Mouse (Mus musculus): ENCODE data around the gene Tenm3.
A peak's percentile ranks its signal among the peaks of the same experiment; 100 is the strongest.

DNA sequence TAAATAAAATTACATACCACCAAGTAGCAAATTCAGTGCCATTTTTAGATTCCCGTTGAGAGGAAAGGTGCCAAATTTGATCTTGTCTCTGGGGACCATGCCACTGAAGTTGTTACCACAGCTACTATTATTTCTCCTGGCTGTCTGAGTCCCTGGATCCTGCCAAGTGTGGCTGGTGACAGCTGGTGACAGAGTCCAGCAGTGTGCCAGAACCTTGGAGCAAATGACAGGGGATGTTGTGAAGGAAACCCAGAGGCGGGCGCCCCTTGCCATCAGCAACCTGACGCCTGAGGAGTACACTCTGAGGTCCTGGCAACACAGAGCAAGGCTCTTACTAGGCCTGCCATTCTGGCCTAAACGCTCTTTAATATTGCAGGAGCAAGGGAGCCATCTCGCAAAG lies 467.0 kb downstream of the Tenm3 start:
- TF ChIP-seq MAX (IDR thresholded peaks at IDR 0.05; ENCODE audit: low read depth) (no peak), MYOD1 (IDR thresholded peaks at IDR 0.05; ENCODE audit: control insufficient read depth in 1 of 3, insufficient read length in 2 of 3, low read depth in 2 of 3) (peak in 2 of 3 experiments; percentile 43 to 65), REST (IDR thresholded peaks at IDR 0.05; ENCODE audit: insufficient read depth, insufficient read length) (no peak), POLR2A (IDR thresholded peaks at IDR 0.05; ENCODE audit: insufficient read length, low read depth) (no peak), MYOG (IDR thresholded peaks at IDR 0.05; ENCODE audit: control insufficient read depth in 1 of 3, insufficient read depth in 1 of 3, insufficient read length in 2 of 3, low read depth in 2 of 3) (peak in 2 of 3 experiments; percentile 57 to 70)
